Mouse (Mus musculus) CH12.LX (cell line): ENCODE data around the gene Dnah17. TPM values are rescaled to one million over a fixed set of nuclear protein-coding genes. Genes with fewer than 3 reads are reported as not detected.

Source experiments
- DNase-seq: peaks from one replicate; pipeline ENCODE4 v3.0.0-alpha.2; 2013; ENCODE audit errors: extremely low read depth
- H3K27ac ChIP-seq: 2 replicates; pipeline ENCODE4 v1.5.1; 2012; ENCODE audit warnings: low read depth, mild to moderate bottlenecking, control low read depth, moderate library complexity; ENCODE audit not compliant: insufficient read depth
- H3K27me3 ChIP-seq: replicated peaks from 2 replicates; pipeline ENCODE3; 2012; ENCODE audit warnings: inconsistent platforms
- H3K36me3 ChIP-seq, 2 experiments: replicated peaks in 1 of 2; 2 replicates each; pipeline versions ENCODE3 to v1.6.1; 2012; ENCODE audit warnings: inconsistent platforms in 1 of 2, low read length in 1 of 2, mild to moderate bottlenecking in 1 of 2, mixed read lengths in 1 of 2, moderate library complexity in 1 of 2; ENCODE audit not compliant: control insufficient read depth in 1 of 2, insufficient read depth in 1 of 2
- H3K4me1 ChIP-seq, 2 experiments: 2 replicates each; pipeline ENCODE4 v1.6.1; 2012; ENCODE audit warnings: inconsistent platforms in 1 of 2, moderate library complexity in 1 of 2; ENCODE audit not compliant: insufficient read depth in 2 of 2, control insufficient read depth in 1 of 2
- H3K4me2 ChIP-seq: 2 replicates; pipeline ENCODE4 v1.6.1; 2012; ENCODE audit warnings: low read depth, mild to moderate bottlenecking, control low read depth; ENCODE audit not compliant: poor library complexity, insufficient read depth, severe bottlenecking
- H3K4me3 ChIP-seq, 3 experiments: fragments of 150-350 bp in 1 of 3; sonication (generic) in 1 of 3; replicated peaks in 1 of 3; 2 replicates each; pipeline versions ENCODE3 to v1.5.1; 2011 to 2012; ENCODE audit warnings: low read depth in 2 of 3, low read length in 2 of 3, mild to moderate bottlenecking in 2 of 3, moderate library complexity in 2 of 3, control low read depth in 1 of 3, improper control_type of control experiment in 1 of 3, inconsistent platforms in 1 of 3, mixed read lengths in 1 of 3; ENCODE audit not compliant: poor library complexity in 1 of 3
- H3K79me2 ChIP-seq: replicated peaks from 2 replicates; pipeline ENCODE4 v1.6.1; 2012; ENCODE audit warnings: mild to moderate bottlenecking, moderate library complexity; ENCODE audit not compliant: control insufficient read depth, poor library complexity, insufficient read depth, severe bottlenecking; ENCODE audit errors: extremely low read depth
- H3K9ac ChIP-seq: 2 replicates; pipeline ENCODE4 v1.6.1; 2012; ENCODE audit warnings: low read depth, mild to moderate bottlenecking, control low read depth, moderate library complexity; ENCODE audit not compliant: insufficient read depth
- H3K9me3 ChIP-seq: replicated peaks from 2 replicates; pipeline ENCODE3; 2012; ENCODE audit warnings: low read length, inconsistent platforms, mixed read lengths
- BHLHE40 ChIP-seq: IDR thresholded peaks from 2 replicates; pipeline ENCODE4 v1.6.1; 2011; ENCODE audit warnings: mild to moderate bottlenecking, low read depth, low read length, improper control_type of control experiment
- CTCF ChIP-seq, 2 experiments: IDR thresholded peaks in 1 of 2; conservative IDR thresholded peaks in 1 of 2; 2 replicates each; pipeline ENCODE4 v1.5.1; 2011 to 2012; ENCODE audit warnings: low read depth in 2 of 2, low read length in 2 of 2, improper control_type of control experiment in 1 of 2, inconsistent platforms in 1 of 2, mild to moderate bottlenecking in 1 of 2, moderate library complexity in 1 of 2
- ELF1 ChIP-seq: IDR thresholded peaks from 2 replicates; pipeline ENCODE4 v1.6.1; 2014; ENCODE audit warnings: low read depth, mild to moderate bottlenecking, inconsistent platforms, low read length, improper control_type of control experiment
- EP300 ChIP-seq: IDR thresholded peaks from 2 replicates; pipeline ENCODE4 v1.6.1; 2011; ENCODE audit warnings: low read length, improper control_type of control experiment
- ETS1 ChIP-seq: conservative IDR thresholded peaks from 2 replicates; pipeline ENCODE4 v1.6.1; 2012; ENCODE audit warnings: low read depth, mild to moderate bottlenecking, inconsistent platforms, low read length, improper control_type of control experiment, moderate library complexity
- IRF4 ChIP-seq: IDR thresholded peaks from 2 replicates; pipeline ENCODE4 v1.6.1; 2014; ENCODE audit warnings: low read depth, mild to moderate bottlenecking, inconsistent platforms, low read length, improper control_type of control experiment
- KAT2A ChIP-seq: IDR thresholded peaks from 2 replicates; pipeline ENCODE4 v1.6.1; 2012; ENCODE audit warnings: low read length, improper control_type of control experiment, inconsistent platforms; ENCODE audit not compliant: insufficient replicate concordance
- MAFK ChIP-seq: IDR thresholded peaks from 2 replicates; pipeline ENCODE4 v1.6.1; 2011; ENCODE audit warnings: low read length, improper control_type of control experiment; ENCODE audit not compliant: insufficient replicate concordance
- MAX ChIP-seq: IDR thresholded peaks from 2 replicates; pipeline ENCODE4 v1.6.1; 2011; ENCODE audit warnings: low read length, improper control_type of control experiment
- MEF2A ChIP-seq: IDR thresholded peaks from 2 replicates; pipeline ENCODE4 v1.6.1; 2014; ENCODE audit warnings: low read depth, mild to moderate bottlenecking, inconsistent platforms, low read length, improper control_type of control experiment, borderline replicate concordance
- MXI1 ChIP-seq: IDR thresholded peaks from 2 replicates; pipeline ENCODE4 v1.6.1; 2011; ENCODE audit warnings: mild to moderate bottlenecking, low read depth, low read length, improper control_type of control experiment
- MYC ChIP-seq: IDR thresholded peaks from 2 replicates; pipeline ENCODE4 v1.6.1; 2011; ENCODE audit warnings: low read depth, mild to moderate bottlenecking, improper control_type of control experiment, low read length
- NELFE ChIP-seq: IDR thresholded peaks from 2 replicates; pipeline ENCODE4 v1.6.1; 2011; ENCODE audit warnings: low read depth, low read length, improper control_type of control experiment
- NRF1 ChIP-seq: IDR thresholded peaks from 2 replicates; pipeline ENCODE4 v1.6.1; 2014; ENCODE audit warnings: low read depth, mild to moderate bottlenecking, inconsistent platforms, low read length, improper control_type of control experiment, moderate library complexity
- PAX5 ChIP-seq: IDR thresholded peaks from 2 replicates; pipeline ENCODE4 v1.6.1; 2012; ENCODE audit warnings: low read length, inconsistent platforms, mixed read lengths
- POLR2A ChIP-seq: IDR thresholded peaks from 2 replicates; pipeline ENCODE4 v1.6.1; 2011; ENCODE audit warnings: low read depth, mild to moderate bottlenecking, improper control_type of control experiment, low read length
- POLR2AphosphoS2 ChIP-seq: IDR thresholded peaks from 2 replicates; pipeline ENCODE4 v1.6.1; 2011; ENCODE audit warnings: low read depth, low read length, improper control_type of control experiment
- SMC3 ChIP-seq: IDR thresholded peaks from 2 replicates; pipeline ENCODE4 v1.6.1; 2011; ENCODE audit warnings: low read depth, low read length, improper control_type of control experiment
- TBP ChIP-seq: conservative IDR thresholded peaks from 2 replicates; pipeline ENCODE4 v1.6.1; 2011; ENCODE audit warnings: low read depth, low read length, improper control_type of control experiment
- TCF12 ChIP-seq: IDR thresholded peaks from 2 replicates; pipeline ENCODE4 v1.6.1; 2014; ENCODE audit warnings: low read depth, mild to moderate bottlenecking, inconsistent platforms, low read length, improper control_type of control experiment
- UBTF ChIP-seq: IDR thresholded peaks from 2 replicates; pipeline ENCODE4 v1.6.1; 2012; ENCODE audit warnings: low read depth, mild to moderate bottlenecking, inconsistent platforms, low read length, improper control_type of control experiment, moderate library complexity
- USF1 ChIP-seq: IDR thresholded peaks from 2 replicates; pipeline ENCODE4 v1.6.1; 2014; ENCODE audit warnings: low read depth, mild to moderate bottlenecking, inconsistent platforms, low read length, improper control_type of control experiment
- USF2 ChIP-seq: conservative IDR thresholded peaks from 2 replicates; pipeline ENCODE4 v1.6.1; 2011; ENCODE audit warnings: low read depth, low read length, improper control_type of control experiment
- dilution Hi-C: fragments of 300-500 bp; cut with MboI; formaldehyde crosslinking; loops from 2 replicates; pipeline ENCODE4 v1.14.3; 2020; ENCODE audit warnings: low sequenced_read_pairs; ENCODE audit not compliant: extremely low pct_unique_long_range_greater_than_20kb, extremely low pct_ligation_motif_present
- in situ Hi-C: fragments of 300-500 bp; cut with MboI; formaldehyde crosslinking; loops from 3 replicates; pipeline ENCODE4 v1.14.3; 2019; ENCODE audit warnings: low sequenced_read_pairs, low pct_ligation_motif_present, low pct_unique_long_range_greater_than_20kb, mixed read lengths
- polyA plus RNA-seq: library from polyadenylated mRNA; unstranded; fragments of >175 nt; gene quantifications from 2 replicates; pipeline ENCODE4 v1.2.1, GENCODE M21; 2012; ENCODE audit warnings: low read depth; ENCODE audit not compliant: insufficient read length
- total RNA-seq, 2 experiments: library from RNA; depleted of rRNA; stranded (reverse); fragments of 300-350 nt in 1 of 2; fragments of >200 nt in 1 of 2; gene quantifications; 2 replicates each; pipeline ENCODE4 v1.2.3; 2012 to 2014

The Dnah17 gene
- total and polyA plus RNA-seq, 3 experiments, result 0.08 to 0.23 TPM; not detected in 1

DNA sequence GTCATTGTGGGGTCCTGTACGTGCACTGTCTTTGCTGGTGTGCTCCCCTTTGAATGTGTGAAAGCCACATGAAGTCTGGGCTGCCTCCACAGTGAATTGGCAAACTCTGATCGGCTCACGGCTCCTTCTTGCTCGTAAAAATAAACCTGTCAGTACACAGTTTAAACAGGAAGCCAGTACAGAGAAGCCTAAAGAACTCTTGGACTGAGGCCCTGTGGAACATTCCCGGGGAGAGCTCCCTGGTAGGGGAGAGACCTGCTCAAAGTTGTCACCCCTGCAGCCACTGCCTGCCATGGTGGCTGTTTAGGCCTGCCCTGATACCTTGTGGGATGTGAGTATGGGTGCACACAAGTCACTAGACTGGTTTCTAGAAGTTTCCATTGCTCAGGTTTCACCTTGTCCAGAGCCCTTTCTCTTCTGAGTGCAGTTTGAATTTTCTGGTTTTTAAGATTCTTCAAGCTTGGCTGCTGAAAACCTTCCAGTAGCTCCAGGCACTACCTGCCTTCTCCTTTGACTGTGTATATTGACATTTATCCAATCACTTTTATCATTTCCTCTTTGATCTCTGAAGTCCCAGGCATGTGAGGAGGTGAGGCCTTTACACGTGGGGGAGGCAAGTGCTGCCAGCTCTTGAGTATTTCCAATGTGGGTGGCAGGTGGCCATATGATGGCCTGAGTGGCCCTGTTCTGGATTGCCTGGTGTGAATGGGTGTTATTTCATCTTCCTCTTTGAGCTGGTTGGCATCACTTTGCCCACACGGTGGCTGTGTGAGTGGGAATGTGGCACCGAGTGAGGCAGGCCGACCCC, 136.0 kb downstream of the Dnah17 start (continued):
- TF ChIP-seq IRF4, result peak; percentile 88
- no peak for TF ChIP-seq POLR2AphosphoS2
- TF ChIP-seq MEF2A, result 0 out of 2 replicates have a peak, but pooled peaks have one; percentile 66

DNA sequence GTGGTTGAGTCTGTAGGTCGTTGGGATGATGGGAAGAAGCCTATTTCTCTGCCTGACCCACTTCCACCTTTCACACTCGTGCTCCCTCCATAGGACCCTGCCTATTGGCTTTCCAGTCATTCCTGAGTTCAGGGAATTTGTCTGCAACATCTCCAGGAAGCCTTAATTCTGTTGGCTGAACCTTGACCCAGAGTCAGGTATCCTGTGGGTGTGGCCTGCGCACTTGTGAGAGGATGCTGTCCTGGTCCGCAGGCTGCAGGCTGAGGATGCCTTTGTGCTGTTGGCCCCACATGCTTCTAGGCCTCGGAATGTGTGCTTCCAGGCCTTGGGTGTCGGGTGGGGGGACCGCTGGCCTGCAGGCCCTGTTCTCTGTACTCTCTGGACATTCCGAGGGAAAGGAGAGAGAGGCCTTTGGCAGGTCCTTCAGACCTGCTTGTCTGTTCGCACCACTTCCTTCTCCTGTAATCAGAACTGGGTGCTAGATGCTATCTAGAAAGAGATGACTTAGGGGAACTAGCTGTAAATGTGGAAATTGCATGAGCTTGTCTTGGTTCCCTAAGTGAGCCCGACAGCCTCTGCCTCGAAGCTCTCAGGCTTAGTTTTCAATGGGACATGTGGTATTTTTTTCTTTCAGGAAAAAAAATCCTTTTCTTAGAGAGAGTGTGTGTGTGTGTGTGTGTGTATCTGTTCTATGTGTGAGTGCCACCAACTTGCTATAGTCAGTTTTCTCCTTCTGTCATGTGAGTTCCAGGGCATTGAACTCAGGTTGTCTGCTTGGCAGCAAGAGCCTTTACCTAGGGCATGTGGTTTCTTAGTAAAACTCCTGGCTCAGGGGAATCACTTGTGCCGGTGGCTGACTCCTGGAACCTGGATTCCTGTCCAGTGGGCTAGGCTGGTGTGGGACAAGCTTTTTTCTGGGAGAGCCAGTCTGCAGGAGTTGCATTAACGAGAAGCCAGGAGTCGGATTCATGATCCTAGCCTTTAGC, 137.0 kb downstream of the Dnah17 start:
- no peak overlapping the region for H3K4me3 ChIP-seq
- no peak for DNase-seq
- no peak for TF ChIP-seq MYC
- TF ChIP-seq IRF4, result 0 out of 2 replicates have a peak, but pooled peaks have one; percentile 14
- TF ChIP-seq EP300, result 0 out of 2 replicates have a peak, but pooled peaks have one; percentile 29
- no peak for TF ChIP-seq PAX5
- peak; percentile 37; the same call in 1 of the 2 replicates for TF ChIP-seq MXI1
- TF ChIP-seq MAFK, result 0 out of 2 replicates have a peak, but pooled peaks have one; percentile 11
- TF ChIP-seq MAX, result 0 out of 2 replicates have a peak, but pooled peaks have one; percentile 11
- peak overlapping the region; percentile 27; the same call in 1 of the 2 replicates for H3K27ac ChIP-seq
- H3K4me2 ChIP-seq, result no peak overlapping the region
- no peaks in the 10 kb centered on the region for H3K9me3 ChIP-seq
- H3K4me1 ChIP-seq, result peaks cover 71 to 96% of the 10 kb centered on the region in 2 experiments
- peaks cover 3 to 54% of the 10 kb centered on the region in 2 experiments for H3K36me3 ChIP-seq
- H3K79me2 ChIP-seq, result peaks cover 93% of the 10 kb centered on the region
- no peaks in the 10 kb centered on the region for H3K27me3 ChIP-seq
- dilution Hi-C loops, result no loop called here
- 0 out of 2 replicates have a peak overlapping the region, but pooled peaks have one; percentile 1 for H3K9ac ChIP-seq
- in situ Hi-C loops, result no loop called here

- H3K9ac ChIP-seq, result 0 out of 2 replicates have a peak overlapping the region, but pooled peaks have one; percentile 1
- peaks cover 0 to 41% of the 10 kb centered on the region in 2 experiments for H3K36me3 ChIP-seq
- TF ChIP-seq BHLHE40 (peak; percentile 52; the same call in 1 of the 2 replicates), ELF1 (peak; percentile 84), MAFK (peak; percentile 78; the same call in 1 of the 2 replicates), ETS1 (peak; percentile 69), TCF12 (no peak), UBTF (no peak), NRF1 (no peak), USF2 (no peak), MAX (no peak), NELFE (no peak), SMC3 (peak; percentile 4; the same call in 1 of the 2 replicates), KAT2A (no peak), TBP (peak; percentile 72), IRF4 (peak; percentile 92), POLR2A (peak; percentile 61), CTCF (conservative IDR thresholded peaks at IDR 0.05 in 1 of 2, IDR thresholded peaks at IDR 0.05 in 1 of 2; ENCODE audit: low read depth in 2 of 2, low read length in 2 of 2) (no peak), USF1 (no peak)
Observed at GRCm38 (mm10) chr11:117991502-117992470, 138.6 kb downstream of the Dnah17 start.

More at GRCm38 (mm10) chr11:117991502-117992470, 138.6 kb downstream of the Dnah17 start:
- H3K79me2 ChIP-seq, result peaks cover 99% of the 10 kb centered on the region
- peak overlapping the region; percentile 20 for H3K27ac ChIP-seq
- in situ Hi-C loops, result no loop called here
- peak; percentile 73 for DNase-seq
- H3K27me3 ChIP-seq, result no peaks in the 10 kb centered on the region
- dilution Hi-C loops, result no loop called here
- H3K9me3 ChIP-seq, result no peaks in the 10 kb centered on the region
- peaks cover 63 to 91% of the 10 kb centered on the region in 2 experiments for H3K4me1 ChIP-seq
- H3K4me2 ChIP-seq, result peak overlapping the region; percentile 46
- H3K4me3 ChIP-seq, result no peak overlapping the region
